In genomic region chr12:87022006-87022405, GRCm38 (mm10) we compare ENCODE assay signal across 20 mouse cellular contexts. TPM values are rescaled to one million over a fixed set of nuclear protein-coding genes. Genes with fewer than 3 reads are reported as not detected.
"Had no signal": no experiment of that assay in that cellular context is flagged by ENCODE, and none has a peak within 500 bp of the region (broad histone marks: within the 10 kb centered on the region; RNA-seq: fewer than 3 reads in every experiment).

No protein-coding gene starts in this region.

- H3K27ac ChIP-seq: neural tube, embryonic 12.5 days; neural tube, embryonic 13.5 days; neural tube, embryonic 15.5 days; stomach, embryonic 15.5 days; stomach, postnatal 0 days had no signal

- H3K4me3 ChIP-seq: neural tube, embryonic 12.5 days; neural tube, embryonic 13.5 days; neural tube, embryonic 15.5 days; stomach, embryonic 15.5 days had no signal

- H3K36me3 ChIP-seq: neural tube, embryonic 12.5 days; neural tube, embryonic 13.5 days; neural tube, embryonic 15.5 days; stomach, embryonic 15.5 days had no signal

- H3K4me2 ChIP-seq: neural tube, embryonic 12.5 days; neural tube, embryonic 13.5 days; neural tube, embryonic 15.5 days; stomach, embryonic 15.5 days had no signal

- DNase-seq: retina, postnatal 1 day; right cerebral cortex, adult 18-20 months; right cerebral cortex, postnatal 14 days; right cerebral cortex, postnatal 25 days; right cerebral cortex, postnatal 4 days; spleen, adult 18-20 months; thymus, adult 18-20 months; thymus, adult 2 months; thymus, postnatal 14 days; thymus, postnatal 25 days; thymus, postnatal 36 days; thymus, postnatal 4 days had no signal

- H3K9ac ChIP-seq: neural tube, embryonic 12.5 days; neural tube, embryonic 13.5 days; neural tube, embryonic 15.5 days; stomach, embryonic 15.5 days had no signal

- H3K9me3 ChIP-seq: neural tube, embryonic 12.5 days; neural tube, embryonic 13.5 days; neural tube, embryonic 15.5 days; stomach, embryonic 15.5 days had no signal

RNA-seq across cellular contexts. Expression of gene Tmem63c, which starts 0.9 kb away (rescaled TPM):
- total RNA-seq: neutrophil, adult 5-6 weeks had no signal

RNA-seq across cellular contexts. Expression of gene Zdhhc22, which starts 31.8 kb away (rescaled TPM):
- total RNA-seq: neutrophil, adult 5-6 weeks had no signal
- polyA plus RNA-seq: spleen, adult 2 months; urinary bladder, adult 2 months had no signal
